Mouse (Mus musculus): ENCODE results near the gene Dtl.
A peak's percentile ranks its signal among the peaks of the same experiment; 100 is the strongest.

The Dtl gene

DNA sequence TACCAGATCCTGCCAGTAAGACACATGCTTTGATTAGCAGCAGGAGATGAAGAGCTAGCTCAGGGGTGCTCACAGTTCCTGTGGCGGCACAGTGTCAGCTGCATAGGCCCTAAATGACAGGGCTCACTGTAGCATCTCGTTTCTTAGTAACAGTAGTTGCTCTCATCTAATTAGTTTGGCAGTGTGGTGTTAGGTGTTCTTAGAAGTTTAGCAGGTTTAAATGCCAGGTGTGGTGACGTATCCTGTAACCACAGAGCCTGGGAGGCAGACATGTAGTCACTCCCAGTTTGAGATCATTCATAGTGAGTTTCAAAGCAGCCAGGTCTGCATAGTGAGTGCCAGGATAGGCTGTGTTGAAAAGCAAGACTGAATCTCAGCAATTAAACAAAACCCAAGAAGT, 4.2 kb upstream of the Dtl start:
- no peak for DNase-seq (ENCODE audit: low spot score)

DNA sequence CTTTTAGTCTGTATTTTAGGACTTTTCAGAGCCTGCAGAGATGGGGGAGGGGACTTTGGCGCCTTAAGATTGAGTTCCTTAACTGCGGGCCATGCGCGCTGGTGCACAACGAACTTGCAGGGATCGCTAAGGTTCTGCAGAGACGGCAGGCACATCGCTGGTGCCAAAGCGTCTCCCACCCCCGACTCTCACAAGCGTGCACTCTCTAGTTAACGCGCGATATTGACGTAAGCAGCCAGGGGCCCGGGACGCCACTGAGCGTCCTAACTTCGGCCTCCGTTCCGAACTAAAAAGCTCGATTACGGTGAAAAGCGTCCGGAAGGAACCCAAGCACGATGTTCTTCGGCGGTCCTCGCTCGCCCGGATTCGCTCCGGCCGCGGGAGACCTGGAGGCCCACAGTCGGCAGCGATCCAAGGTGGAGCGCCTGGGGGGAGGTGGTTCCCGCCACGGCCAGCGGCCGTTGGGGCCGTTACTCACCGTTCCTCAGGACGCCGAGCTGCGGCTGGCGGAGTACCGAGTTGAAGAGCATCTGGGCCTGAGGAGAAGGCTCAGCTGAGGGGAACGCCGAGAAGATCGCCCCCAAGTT, 380 bp downstream of the Dtl start:
- DNase-seq (ENCODE audit: low spot score): no peak

DNA sequence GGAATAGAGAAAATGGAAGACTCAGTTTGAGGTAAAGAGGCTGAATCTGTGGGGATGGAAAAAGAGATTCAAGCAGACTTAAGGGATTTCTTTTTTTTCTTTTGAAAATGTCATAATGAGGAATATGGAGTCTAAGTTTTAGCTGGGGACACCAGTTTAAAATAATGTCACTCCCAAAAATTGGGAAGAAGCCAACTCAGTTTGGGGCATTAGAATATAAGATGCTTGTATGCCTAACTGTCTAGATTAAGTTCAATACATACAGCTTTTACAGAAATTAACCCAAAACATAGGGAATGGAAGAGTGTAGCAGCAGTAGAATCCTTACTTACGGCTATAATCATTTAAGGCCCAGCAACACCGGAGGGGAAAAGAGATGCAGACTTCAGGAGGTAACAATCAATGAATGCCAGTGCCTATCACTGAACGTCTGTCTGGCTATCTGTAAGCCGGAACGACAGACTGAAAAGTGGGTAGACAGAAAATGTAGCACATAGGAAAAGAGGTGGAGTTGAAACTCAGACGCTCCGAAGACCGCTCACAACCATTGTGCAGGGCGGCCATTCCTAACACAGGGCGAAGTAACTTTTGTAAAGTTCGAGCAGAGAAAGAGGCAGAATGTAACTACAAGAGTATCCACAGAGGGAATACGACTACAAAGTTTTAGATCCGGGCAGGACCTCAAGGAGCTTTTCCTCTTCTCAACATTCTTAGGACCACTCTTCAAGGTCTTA, 1.3 kb downstream of the Dtl start:
- no peak for DNase-seq (ENCODE audit: low spot score)

DNA sequence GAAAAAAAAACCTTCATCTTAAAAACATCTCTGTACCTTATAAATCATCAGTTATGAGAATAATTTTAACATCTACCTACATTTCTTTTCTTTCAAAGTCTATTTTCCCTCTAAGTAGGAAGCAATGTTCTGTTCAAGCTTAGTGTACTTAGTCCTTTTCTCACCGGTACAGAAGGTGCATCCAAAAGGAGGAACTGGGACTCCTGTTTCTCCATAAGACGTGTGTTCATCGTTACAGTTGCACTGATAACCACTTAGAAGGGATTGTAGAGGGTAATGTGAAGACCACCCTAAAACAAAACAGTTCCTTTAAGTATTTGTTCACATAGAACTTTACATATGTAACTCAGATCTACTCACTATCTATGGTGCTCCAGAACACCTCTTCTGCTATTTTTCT, 4.9 kb downstream of the Dtl start:
- no peak for DNase-seq (ENCODE audit: low spot score)

DNA sequence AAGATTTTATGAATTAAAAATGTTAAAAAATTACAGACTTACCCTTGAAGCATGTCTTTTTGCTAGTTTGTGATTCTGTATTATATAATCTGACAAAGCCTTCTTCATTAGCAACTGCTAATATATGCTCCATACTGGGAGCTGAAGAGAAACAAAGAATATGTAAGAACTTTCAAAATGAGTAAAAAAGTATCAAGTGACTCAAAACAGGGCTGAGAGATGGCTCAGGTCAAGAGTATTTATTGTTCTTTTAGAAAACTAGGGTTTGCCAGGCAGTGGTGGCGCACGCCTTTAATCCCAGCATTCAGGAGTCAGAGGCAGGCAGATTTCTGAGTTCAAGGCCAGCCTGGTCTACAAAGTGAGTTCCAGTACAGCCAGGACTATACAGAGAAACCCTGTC, 5.7 kb downstream of the Dtl start:
- no peak for DNase-seq (ENCODE audit: low spot score)

DNA sequence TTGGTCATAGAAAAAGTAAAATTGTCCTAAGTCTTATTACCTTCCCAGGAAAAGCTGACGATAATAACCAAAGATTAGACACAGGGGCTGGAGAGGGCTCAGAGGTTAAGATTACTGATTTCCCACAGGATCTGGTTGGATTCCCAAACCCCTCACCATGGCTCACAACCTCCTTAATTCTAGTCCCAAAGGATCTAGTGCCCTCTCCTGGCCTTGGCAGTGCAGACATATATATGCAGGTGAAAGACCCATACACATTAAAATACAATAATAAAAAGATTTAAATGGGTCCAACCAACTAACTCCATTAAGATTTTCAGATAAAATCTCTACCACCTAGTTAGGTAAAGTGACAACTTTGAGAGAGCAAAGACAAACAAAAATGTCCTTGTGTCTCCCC, 7.5 kb downstream of the Dtl start:
- no peak for DNase-seq (ENCODE audit: low spot score)

GRCm38 (mm10) chr1:191562823-191563365, 12.4 kb downstream of the Dtl start:
- DNase-seq (ENCODE audit: low spot score): peak; percentile 19

DNA sequence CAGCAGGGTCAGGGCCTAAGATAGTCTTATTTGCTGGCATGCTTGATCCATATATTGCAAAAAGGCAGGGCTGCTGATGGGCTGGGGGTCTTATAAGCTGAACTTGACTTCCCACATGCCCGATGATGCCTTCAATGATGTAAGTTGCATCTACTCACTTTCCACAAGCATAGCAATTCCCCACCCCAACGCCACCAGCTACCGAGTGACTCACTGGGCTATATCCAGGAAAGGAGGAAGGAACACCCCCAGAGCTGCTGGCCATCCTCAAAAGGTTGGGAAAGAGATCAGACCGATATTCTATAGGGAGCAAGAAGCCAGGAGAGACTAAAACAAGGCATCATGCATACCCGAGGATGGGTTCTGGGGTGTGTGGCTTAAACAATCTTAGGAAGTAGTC, 15.6 kb downstream of the Dtl start:
- no peak for DNase-seq (ENCODE audit: low spot score)

GRCm38 (mm10) chr1:191557109-191557508, 18.2 kb downstream of the Dtl start:
- no peak for DNase-seq (ENCODE audit: low spot score)

DNA sequence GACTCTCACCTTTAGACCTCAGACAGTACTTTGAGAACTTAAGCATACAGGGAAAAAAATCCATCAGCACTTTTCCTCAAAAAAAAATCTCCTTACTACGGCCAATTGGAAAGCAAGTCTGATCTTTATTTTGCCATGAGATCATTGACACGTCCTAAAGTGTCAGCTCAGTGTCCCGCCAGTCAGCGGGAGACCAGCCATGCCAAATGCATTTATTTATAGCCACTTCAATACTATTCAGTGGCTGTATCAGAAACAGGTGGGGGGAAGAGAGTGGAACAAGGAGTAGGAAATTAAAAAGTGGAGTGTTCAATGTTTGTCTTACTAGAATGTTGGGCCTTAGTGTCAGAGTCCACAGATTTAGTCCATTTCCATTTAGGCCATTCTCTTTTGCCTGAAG, 24.6 kb downstream of the Dtl start:
- DNase-seq (ENCODE audit: low spot score): no peak

DNA sequence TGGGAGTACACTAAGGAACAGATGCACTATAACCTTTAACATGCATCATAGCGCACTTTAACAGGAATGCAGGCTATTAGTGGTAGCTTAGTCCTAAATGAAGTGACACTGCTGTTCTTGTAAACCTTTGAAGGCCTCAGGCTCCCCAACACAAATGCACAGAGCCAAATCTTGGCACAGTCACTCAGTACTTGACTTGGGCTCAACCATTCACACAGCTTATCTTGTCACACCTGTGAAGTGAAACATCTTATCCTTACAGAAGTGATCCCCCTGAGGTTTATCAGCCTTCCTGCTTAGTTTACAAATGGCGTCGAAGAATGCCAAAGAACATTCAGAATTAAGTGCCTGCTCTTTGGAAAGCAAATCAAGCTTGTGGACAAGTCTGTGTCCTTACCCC, 31.6 kb downstream of the Dtl start:
- DNase-seq (ENCODE audit: low spot score): no peak

DNA sequence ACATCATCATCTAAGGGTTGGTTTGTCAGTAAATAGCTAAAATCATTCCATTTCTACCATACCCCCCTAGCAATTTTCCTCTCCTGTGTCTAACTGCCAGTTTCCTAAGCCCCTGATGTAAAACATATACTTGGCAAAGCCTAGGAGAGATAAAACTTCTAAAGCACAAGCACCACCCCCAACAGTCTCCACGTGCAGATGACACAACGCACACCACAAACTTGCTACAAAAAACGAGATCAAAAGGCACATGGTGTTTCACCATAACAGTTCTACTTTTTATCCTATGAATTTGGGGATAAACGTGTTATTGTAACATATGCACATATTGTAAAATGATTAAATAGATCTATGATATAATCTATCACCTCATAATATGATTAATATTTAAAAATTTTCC, 33.7 kb downstream of the Dtl start:
- no peak for DNase-seq (ENCODE audit: low spot score)

GRCm38 (mm10) chr1:191541014-191541413, 34.3 kb downstream of the Dtl start:
- no peak for DNase-seq (ENCODE audit: low spot score)

GRCm38 (mm10) chr1:191540300-191540699, 35.0 kb downstream of the Dtl start:
- DNase-seq (ENCODE audit: low spot score): no peak

- DNase-seq (ENCODE audit: low spot score): no peak
Measured at GRCm38 (mm10) chr1:191534896-191535295, 40.4 kb downstream of the Dtl start.

DNA sequence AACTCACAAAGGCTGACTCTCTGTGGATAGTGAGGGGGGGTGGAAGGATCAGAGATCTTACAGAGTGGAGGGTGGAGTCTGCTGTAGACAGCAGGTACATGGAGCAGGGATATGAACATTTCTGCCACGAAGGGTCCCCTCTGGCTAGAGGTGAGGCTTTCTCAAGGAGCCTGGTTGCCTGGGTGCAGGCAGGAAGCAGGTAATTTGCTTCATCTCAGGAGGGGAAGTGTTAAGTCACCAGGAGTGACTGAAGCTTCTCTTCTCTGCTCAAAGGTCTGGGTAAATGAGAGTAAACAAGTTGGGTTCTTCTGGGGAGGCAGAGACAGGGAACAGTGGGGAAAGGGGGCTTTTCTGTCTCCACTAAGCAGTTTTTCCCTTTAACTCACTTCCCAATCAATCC, 44.3 kb downstream of the Dtl start:
- DNase-seq (ENCODE audit: low spot score): no peak

- DNase-seq (ENCODE audit: low spot score): peak; percentile 43
Measured at GRCm38 (mm10) chr1:191529406-191529805, 45.9 kb downstream of the Dtl start.

DNA sequence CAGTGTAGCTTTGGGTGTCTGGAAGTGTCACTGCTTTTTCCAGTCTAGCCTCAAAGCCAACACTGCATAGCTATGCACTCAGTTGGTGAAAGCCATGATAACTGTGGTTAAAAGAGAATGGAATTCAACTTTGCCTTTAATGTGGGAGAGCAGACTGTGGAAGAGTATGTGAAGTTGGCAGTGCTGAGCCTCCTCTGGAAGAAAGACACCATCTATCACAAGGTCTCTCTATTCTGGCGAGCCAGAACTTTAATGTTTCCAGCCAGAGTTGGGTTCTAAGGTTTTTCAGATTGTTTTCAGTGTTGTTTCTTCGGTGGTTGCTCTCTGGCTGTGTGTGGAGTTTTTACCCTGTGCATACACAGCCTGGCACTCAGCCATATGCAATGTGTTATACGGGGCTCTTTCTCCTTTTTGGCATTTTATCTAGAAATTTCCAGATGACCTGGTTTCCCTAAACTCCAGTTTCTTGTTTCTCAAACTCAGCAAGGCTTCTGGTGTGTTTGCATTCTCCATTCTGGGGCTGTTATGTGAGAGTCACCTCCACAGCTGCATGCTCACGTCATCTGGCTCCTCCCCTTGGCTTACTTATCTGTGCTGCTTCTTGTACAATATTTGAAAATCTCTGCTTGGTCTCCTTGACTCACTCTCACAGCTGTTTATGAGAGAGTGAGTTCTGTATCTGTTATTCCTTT, 47.3 kb downstream of the Dtl start:
- peak; percentile 23 for DNase-seq (ENCODE audit: low spot score)

- DNase-seq (ENCODE audit: low spot score): no peak
Measured at GRCm38 (mm10) chr1:191527089-191527488, 48.3 kb downstream of the Dtl start.

- DNase-seq (ENCODE audit: low spot score): no peak
Measured at GRCm38 (mm10) chr1:191521395-191521794, 53.9 kb downstream of the Dtl start.

GRCm38 (mm10) chr1:191520669-191521068, 54.7 kb downstream of the Dtl start:
- DNase-seq (ENCODE audit: low spot score): no peak

DNA sequence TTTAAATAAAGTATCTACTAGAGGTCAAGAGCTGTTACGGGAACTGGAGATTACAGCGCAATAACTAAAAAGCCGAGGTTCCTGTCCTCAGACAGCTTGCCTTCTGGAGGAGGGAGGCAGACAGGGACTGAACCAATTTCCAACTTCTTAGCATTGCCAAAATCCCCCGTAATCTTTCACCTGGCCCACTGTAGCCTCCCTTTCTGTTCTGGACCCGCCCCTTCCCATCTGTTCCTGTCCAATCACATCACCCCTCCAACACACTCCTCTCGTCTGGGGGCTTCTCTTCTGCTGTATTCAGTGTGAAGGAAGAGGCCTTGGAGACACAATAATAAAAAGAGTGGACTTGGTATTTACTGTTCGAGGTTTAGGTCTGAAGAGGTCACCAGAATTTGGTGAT, 55.1 kb downstream of the Dtl start:
- DNase-seq (ENCODE audit: low spot score): no peak

All from urinary bladder, postnatal 14 days (tissue).